Mouse (Mus musculus) inflammation-experienced regulatory T-cells, adult 6 months (primary cell): Measurements from ENCODE around the gene Cpn1. TPM values are rescaled to one million over a fixed set of nuclear protein-coding genes. Genes with fewer than 3 reads are reported as not detected.
"Not testable (repeated sequence)": the region's sequence is repeated elsewhere in the genome, so short reads cannot be mapped to it uniquely, and the experiment has no call there.

ENCODE experiments used
- ATAC-seq: one replicate; pipeline ENCODE4 v1.8.0; 2017
- polyA plus RNA-seq, 3 experiments: library from polyadenylated mRNA; unstranded; fragments of 100-300 nt; shearing (Covaris generic); gene quantifications; one replicate each; pipeline ENCODE4 v1.2.1; 2017

Cpn1 gene
- polyA plus RNA-seq, 3 experiments from 2014 or later: not detected

DNA sequence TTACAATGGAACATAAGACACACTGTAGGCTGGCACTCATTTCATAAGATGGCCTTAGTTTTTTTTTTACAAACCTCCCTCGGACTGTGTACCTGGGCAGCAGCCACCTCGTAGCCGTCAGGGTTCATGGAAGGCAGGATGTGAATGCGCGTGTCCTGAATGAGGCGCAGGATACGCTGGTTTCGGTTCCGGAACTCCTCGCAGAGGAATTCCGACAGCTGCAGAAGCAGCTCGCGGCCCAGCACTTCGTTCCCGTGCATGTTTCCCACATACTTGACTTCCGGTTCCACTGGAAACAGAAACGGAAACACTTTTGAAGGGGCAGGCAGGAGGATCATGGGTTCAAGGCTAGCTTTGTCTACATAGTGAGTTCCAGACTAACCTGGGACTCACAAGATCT, 5.6 kb downstream of the Cpn1 start:
- ATAC-seq: no peak

DNA sequence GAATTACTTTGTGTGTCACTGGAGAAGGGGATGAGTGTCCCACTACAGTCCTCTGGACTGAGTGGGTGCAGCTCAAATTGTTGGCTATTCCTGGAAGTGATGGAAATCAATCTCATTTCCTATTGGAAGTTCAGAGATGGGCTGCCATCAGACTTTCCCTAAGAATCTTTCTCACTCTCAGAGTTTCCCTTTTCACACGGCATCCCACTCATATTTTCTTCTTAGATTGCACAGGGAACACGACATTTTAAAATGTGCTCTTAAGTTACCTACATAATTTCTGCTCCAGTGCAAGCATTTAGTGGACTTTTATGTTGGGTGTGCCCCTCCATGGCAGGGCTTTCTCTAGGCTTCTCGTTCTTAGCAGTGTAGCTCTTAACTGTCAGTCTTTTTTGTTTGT, 8.6 kb downstream of the Cpn1 start:
- ATAC-seq: no peak

DNA sequence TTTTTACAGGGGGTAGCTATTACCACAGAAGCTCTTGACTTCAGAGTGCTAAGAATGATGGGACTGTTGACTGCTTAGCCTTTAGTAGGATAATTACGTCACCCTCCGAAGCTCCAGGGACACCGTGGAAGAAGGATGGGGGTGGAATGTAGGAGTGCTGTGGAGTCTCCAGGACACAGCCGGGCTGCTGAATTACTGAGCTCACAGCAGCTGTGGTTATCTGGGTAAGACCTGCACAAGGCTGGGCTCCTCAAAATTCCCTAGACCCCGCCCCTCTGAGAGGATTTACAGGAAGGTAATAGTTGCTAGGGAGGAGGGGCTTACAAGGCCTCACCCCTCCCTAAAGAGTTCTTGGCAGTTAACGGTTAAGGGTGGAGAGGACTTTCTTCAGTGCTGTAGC, 9.7 kb downstream of the Cpn1 start:
- ATAC-seq: no peak

DNA sequence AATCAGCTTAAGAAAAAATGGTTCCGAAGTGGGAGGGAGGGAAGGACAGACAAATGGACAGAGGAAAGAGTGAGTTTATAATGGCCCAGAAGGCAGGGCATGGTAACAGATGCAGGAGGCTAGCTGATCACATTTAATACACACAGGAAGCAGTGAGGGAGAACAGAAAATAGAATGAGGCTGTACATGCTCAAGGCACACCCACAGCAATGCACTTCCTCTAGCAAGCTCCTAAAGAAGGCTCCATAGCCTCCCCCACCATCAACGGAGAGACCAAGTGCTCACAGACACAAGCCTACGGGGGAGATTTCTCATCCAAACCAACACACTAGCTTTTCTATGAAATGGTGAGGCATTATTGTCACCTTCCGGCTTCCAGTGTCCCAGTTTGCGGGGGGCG, 12.1 kb downstream of the Cpn1 start:
- ATAC-seq: no peak

DNA sequence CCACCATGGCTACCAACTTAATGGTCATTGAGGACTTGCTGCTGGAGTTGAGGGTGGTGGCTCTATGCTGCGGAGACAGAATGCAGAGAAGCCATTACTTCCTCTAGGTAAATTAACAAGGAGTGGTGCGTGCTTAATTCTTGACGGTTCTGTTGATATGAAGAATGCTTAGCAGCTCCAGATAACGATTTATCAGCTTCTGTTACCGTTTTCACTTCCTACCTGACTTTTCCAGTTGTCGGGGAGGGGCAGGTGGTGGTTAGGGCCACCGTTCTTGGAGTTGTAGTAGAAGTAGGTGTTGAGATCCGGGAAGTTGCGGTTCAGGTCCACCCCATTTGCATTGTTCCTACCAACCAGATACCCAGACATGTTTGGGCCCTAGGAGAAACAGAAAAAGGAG, 12.6 kb downstream of the Cpn1 start:
- ATAC-seq: no peak

DNA sequence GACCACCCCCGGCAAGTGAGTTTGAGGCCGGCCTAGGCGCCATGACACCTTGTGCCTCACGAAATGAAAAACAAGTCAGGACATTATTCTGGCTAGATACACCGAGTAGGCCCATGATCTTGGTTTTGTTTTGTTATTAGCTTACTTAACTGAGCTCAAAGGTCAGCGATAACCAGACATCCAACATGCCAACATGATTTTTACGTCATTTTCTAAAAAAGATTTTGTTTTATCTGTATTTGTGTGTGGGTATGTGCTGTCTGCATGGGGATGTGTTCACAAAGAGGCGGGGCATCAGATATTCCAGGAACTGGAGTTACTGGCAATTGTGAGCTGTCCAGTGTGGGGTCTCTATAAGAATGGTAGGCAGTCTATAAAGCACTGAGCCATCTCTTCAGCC, 14.2 kb downstream of the Cpn1 start:
- ATAC-seq: no peak

DNA sequence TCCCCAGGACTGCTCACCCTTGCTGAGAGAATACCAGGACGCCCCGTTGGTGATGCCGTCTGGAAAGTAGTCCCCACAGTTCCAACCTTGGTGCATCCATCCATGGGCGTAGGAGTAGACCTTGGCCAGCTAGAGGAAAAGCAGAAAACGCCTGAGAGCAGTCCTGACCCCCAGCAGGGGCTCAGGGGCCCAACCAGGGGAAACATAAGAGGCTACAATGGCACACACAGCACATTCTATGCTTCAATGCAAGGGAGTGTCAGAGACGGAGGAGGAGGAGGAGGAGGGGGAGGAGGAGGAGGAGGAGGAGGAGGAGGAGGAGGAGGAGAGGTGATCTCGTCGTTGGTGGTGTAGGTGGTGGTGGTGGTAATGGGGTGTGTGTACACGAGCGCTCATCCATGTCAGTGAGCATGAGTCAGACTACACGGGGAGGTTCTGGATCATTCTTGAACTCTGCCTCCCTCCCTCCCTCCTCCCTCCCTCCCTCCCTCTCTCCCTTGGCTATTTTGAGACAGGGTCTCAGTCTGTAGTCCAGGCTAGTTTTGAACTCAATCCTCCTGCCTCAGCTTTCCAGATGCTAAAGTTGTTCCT, 17.8 kb downstream of the Cpn1 start:
- ATAC-seq: no peak

DNA sequence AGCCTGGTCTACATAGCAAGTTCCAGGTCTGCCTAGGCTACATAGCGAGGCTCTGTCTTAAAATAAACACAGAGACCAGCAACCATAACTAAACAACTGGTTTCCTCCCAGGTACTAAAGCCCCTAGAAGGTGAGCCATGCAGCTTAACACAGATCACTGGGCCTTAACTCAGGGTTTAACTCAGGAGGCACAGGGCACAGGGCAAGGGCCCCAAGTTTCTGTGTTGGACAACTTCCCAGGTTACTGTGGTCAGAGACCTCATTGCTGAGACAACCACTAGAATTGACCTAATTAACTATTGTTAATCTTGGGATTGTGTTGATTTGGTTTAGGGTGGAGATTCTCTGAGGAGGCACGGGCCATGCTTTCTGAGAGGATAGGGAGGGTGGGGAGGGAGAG, 19.9 kb downstream of the Cpn1 start:
- no peak for ATAC-seq

DNA sequence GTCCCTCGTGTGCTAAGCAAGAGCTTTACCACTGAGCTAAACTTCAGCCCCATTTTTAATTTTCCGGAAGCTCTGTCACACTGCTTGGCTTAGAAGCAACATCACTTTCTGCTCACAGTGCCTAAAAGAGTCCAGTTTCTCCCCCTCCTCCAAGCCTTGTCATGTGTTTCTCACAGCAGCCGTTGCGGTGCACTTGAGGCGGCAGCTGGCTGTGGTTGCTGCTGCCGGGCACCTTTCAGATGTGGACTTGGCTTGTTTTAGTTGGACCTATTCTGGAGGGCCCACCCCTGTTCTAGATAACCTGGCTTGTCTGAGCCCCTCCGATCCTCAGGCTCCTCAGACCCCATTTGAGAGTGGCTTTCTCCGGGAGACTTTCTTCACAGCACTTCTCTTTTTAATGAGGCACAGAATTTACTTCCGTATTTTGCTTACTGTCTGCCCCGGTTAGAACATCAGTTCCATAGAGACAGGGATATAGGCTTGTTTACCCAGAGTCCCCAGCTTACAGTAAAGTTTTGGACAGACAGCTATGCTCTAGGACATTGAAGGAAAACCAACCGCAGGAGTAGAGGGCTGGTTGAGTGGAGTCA, 20.8 kb downstream of the Cpn1 start:
- no peak for ATAC-seq

DNA sequence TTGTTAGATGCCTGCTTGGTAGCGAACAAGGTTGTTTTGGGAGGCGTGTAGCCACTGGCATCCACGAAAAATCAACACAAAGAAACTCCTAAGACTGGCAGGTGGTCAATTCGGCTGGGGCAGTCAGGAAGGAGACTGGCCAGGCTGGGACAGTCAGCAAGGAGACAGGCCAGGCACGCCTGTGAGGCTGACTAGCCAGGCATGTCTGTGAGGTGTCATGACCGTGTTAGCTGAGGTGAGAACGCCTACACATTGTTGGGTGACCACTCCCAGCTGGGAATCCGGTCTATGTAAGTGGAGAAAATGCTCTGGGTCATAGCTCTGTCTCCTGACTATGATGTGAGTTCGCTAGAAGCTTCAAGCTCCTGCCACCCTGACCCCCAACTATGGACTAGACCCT, 23.6 kb downstream of the Cpn1 start:
- ATAC-seq: no peak

DNA sequence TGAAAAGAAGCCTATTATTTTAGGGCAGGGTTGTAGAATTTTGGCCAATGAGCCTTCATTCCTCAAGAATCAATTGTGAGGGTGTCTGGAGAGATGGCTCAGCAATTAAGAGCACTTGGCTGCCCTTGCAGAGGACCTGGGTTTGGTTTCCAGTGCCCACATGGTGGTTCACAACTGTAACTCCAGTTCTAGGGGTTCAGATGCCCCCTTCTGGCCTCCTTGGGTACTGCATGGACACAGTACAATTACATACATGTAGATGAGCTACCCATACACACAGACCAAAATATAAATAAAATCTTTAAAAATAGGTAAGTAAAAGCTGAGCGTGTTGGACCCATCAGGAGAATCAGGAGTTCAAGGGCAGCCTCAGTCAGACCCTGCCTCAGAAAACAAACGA, 25.2 kb downstream of the Cpn1 start:
- no peak for ATAC-seq

DNA sequence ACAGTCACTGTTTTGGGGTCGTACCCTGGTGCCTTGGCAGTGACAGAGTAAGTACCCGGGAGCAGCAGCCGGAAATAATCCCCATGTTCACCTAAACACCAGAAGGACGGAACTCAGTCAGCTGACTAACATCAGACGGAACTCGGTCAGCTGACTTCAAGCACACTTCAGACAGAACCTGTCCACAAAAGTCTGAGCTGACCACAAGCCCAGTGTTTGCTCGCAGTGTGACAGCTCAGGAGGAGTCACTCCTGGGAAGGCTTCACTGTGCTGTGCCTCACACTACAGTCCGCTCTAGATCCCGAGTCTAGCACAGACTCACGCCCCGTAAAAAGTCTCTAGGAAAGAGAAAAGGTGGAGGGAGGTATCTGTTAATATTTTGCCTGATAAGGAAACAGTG, 26.3 kb downstream of the Cpn1 start:
- no peak for ATAC-seq

DNA sequence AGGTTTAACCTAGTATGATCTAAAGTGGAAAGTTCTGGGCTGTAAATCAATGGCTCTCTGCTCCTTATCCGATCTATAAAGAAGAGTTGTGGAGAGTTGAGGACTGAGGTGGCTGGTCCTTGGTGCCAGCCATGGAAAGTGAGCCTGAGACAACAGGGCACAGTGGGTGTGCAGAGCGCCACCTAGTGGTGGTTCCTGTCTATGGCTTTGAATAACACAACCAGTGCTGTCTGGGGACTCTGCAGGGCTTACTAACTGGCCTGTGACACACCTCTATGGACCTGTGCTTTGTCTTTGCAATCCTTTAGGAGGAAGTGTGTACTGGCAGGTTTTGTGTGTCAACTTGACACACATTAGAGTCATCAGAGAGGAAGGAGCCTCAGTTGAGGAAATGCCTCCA, 27.2 kb downstream of the Cpn1 start:
- no peak for ATAC-seq

DNA sequence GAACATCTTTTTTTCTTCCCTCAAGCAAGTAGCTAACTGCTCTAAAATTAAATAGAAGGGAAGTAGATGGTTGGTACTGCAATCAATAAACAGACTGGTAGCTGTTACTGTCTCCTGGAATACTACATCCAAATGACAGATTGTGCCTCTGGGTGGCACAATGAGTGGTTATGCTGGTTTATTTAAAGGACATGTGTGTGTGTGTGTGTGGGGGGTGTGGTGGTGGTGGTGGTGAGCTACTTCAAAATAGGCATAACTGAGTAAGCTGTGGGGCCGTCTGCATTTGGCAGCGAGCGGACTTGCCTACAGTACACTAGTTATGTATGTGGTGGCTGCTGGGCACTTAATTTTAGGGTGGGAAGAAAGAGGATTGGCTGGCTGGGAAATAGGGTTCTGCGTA, 28.5 kb downstream of the Cpn1 start:
- no peak for ATAC-seq

DNA sequence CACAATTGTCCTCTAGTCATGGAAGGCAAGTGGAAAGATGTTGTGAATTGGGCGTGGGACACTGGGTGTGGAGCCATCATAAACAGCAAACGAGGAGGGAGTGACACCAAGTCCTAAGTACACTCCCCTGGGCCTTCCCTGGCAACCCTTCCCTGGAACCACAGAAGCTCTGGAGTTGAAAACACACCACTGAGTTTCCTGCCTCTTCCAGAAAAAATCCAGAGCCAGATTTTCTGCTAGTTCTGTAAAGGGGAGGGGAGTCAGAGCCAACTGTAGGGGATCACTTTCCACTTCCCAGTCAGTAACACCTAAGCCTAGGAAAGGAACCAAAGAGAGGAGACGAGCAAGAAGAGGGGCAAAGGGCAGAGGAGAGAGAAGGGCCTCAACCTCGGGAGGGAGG, 29.0 kb downstream of the Cpn1 start:
- ATAC-seq: no peak

DNA sequence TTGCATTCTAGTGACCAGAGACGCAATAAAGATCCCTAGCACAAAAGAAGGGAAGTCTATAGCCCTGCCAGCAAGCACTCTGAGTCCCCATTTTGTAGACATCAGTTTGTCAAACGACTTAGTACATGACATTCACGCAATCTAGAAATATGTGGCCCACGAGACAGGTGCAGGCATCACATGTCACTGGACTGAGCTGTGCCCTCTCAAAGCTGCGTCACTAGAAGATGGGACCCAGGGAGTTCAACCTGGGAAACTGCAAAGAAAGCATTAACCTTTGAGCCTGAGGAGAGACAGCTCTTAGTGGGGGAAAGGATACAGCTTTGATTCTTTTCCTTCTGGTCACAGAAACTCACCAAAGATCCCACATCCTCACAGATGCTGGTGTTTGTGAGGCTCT, 31.1 kb downstream of the Cpn1 start:
- no peak for ATAC-seq

DNA sequence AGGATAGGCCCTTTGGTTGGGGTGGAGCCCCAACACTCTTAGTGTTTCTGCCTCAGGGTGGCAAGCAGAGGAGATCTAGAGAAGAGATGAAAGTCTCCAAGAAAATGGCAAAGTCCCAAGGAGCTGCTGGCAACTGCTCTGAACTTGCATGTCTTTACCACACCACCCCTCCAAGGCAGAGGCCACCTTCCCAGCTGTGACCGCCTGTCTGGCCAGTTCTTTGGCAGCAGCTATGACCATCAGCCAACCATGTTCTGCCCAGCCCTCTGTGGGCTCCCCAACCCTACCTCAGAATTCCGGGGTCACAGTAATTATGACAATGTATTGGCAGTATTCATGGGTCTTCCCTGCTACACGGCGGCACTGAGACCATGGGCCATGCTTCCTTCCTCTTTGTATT, 31.5 kb downstream of the Cpn1 start:
- no peak for ATAC-seq

DNA sequence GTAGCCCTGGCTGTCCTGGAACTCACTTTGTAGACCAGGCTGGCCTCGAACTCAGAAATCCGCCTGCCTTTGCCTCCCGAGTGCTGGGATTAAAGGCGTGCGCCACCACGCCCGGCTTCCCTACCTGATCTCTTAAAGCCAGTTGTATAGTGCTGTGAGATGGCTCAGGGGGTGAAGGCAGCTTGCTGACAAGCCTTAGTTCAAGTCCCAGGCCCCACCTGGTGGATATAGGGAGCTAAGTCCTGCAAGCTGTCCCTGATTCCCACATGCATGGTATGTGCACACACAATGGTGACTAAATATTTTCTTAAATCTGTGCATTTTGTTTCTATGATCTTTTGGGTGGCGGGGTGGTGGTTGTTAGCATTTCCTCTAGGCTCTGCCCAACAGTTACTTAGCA, 33.4 kb downstream of the Cpn1 start:
- ATAC-seq: not testable (repeated sequence)

DNA sequence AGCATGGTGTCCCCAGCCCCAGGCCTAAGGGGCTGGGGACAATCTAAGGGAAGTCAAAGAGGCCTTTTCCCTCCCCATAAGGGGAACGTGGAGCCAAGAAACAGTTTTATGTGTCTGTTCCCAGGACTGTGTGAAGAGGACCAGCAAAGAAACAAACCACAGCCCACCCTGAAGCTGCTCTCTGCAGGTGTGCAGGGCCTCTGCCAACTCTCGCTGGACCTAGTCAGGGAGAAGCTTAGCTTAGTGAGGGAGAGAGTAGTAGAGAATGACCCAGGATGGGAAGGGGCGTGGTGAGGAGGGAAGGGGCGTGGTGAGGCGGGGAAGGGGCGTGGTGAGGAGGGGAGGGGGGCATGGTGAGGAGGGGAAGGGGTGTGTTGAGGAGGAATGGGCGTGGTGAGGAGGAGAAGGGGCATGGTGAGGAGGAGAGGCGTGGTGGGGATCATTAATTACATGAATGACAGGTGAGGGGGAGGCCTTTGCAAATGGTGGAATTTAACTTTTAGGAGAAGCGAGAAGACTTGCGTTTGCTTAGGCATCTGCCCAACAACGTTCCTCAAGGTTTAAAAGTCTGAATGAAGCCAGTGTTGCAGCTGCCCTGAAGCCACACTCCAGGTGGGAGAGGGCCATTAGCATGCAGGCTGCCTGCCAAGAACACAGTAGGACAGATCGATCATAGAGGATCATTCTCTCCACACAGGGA, 37.1 kb downstream of the Cpn1 start:
- no peak for ATAC-seq

DNA sequence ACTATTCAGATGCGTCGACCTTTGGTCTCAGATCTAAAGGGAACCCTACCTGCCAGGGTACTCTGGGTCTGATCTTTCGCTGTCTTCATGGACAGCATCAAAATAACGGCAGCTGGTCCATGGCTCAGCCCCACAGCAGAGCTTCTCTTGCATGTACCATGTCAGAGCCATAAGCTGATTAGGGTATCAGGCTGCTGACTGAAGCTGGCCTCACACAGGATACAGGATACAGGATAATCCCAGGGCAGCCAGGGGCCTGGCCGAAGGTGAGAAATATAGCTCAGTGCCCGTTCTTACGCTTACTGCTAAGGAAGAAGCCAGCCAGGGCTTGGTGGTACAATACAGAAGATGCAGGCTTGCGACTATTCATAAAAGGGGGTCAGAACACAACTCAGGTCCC, 41.8 kb downstream of the Cpn1 start:
- no peak for ATAC-seq

DNA sequence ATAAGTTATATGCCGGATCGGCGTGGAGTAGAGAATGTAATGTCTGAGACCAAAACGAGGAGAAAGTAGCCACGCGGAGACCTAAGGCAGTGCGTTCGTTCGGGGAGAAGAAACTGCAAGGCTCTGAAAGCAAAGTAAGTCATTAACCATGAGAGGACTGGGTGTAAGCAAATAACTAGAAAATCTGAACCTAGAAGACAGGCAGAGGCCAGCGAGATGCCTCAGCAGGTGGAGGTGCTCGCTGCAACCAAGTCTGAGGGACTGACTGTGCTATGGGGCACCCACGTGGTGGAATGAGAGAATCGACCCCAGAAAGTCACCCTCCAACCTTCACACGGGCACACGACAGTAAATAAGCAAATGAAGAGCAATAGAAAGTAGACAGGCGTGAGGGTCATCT, 43.3 kb downstream of the Cpn1 start:
- ATAC-seq: no peak

DNA sequence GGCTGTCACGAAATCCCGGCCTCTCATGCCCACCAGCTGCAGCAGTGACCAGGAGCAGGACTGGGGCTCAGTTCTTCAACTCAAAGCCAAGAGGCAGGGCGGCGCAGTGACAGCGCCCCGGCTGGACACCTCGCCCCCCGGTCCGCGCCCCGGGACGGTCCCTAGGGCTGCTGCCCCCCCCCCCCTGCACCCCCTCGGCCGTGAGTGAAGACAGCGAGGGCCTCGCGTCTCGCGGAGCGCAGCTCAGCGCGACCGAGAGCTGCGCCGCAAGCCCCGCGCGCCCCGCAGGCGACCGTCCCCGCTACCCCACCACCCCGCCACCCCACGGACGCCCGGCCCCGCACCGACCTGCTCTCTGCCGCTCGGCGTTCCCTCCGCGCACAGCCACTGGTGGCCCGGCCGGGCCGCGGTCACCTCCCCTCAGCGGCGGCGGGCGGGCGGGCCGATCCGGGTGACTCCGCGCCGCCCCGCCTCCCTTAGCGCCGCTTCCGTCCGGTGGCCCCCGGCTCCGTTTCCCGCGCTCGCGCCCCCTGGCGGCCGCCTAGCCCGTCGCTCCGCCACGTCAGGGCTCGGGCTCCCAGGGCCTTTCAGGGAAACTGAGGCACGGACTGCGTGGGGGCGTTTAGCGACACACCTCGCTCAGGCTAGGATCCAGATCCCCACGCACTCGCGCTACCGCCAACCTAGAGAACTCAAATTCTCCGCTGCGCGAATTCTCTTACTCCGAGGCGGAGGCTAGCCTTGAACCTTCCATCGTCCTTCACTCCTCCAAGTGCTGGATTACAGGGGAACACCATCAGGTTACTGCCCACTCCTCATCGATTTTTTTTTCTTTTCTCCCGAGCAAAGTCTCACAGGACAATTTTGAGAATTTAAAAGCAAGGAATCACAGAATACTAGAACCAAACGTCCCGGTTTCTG, 46.3 kb downstream of the Cpn1 start, which contains the start of gene Dnmbp:
Gene Dnmbp, minus strand, starts transcription at position 423 of the 921 bp plus-strand sequence.
- ATAC-seq: peak; percentile 86

DNA sequence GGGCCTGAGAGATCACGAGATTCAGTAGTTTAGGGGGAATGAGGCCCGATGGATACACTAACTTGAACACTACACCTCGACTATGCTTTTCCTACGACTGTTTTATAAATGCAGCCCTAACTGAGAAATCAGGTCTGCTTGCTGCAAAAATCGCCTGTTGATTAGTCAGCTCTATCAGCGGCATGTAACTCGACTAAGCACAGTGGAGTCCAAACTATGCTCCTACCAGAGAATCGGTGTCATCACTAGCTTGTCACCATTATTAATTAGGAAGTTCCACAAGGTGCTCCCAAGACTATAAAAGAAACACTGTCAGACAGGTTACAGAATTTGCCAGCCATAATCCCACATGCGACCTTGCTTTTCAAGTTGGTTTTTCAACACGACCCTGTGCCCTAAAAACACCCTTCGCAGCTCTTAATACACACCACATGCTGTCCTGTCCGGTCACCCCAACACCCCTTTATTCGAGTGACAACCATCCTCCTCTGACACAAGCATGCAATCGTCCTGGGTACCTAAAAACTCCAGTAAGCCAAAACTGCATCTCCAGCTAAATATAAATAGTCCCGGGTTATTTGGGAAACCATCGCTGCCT, 47.1 kb downstream of the Cpn1 start:
- ATAC-seq: no peak
